Mouse (Mus musculus) kidney, adult 18-20 months (tissue): ENCODE data around the gene Rcn3.
"Not testable (repeated sequence)": the region's sequence is repeated elsewhere in the genome, so short reads cannot be mapped to it uniquely, and the experiment has no call there.

Experiments used
- DNase-seq: peaks from one replicate; pipeline ENCODE4 v3.0.0; 2021

Gene Rcn3

DNA sequence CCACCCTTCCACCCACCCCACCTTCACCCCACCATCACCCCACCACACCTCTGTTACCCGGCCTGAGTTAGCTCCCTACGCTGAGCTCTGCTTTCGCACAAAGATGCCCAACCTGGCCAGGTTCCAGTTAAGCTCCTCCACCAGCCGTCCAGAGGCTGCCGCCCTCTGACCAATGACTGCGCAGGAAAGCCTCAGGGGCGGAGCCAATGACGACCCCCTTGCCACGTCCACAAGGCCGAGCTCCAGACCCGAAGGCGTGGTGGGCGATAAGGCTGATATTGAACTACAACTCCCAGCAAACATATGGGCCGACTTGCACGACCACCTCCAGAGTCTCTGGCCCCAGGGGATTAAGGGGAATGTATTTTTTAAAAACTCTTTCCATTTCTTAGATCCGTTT, at the start of gene Rcn3:
Gene Rcn3 (minus strand): TSS at position 174 of the 400 bp plus-strand sequence.
- DNase-seq: peak; percentile 61

DNA sequence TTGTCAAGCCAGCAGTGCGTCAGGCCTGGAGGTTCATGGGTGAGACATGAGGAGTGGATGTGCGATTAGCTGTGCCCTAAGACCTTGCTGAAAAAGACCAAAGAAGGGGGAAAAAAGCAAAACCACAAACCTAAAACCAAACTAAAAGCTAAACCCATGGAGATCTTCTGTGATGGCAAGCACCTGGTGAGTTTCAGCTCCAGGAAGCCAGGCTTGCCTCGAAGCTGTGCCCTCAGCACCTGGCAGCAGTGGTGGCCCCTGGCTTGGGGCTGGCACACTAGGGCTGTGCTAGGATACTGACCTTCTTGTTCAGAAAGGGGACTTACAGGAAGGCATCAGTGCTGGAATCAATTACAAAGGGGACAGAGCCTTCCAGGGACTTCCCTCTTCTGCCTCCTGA, 49.3 kb upstream of the Rcn3 start:
- no peak for DNase-seq

DNA sequence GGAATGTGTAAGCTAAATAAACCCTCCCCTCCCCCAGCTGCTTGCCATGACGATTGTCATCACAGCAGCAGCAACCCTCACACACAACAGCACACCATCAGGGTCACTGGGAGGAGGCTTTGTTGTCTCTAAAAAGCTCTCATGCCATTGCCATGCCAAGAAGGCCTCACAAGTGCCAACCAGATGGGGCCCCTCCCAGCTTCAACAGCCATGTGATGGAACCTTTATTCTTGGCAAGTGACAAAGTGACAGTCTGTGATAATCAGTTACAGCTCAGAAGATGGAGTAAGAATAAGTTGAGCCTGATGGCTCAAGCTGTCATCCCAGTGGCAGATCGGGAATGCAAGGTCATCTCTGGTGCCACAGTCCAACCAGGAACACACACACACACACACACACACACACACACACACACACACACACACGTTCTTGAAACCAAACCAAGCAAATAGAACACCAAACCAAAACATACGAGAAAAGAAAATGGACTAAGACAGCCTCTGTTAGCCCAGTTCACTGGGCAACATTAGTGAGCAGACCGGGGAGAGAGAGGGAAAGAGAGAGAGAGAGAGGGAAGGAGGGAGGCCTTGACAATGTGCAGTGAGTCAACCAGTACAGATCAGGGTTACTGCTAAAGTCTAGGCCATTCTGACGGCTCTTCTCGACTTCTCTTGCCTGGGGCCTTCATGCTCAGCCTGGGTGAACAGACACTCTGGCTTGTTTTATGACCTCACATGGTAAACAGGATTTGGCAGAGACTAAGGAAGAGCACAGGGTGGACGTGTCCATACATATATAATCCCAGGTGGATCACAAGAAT, 48.1 kb upstream of the Rcn3 start:
- DNase-seq: no peak

DNA sequence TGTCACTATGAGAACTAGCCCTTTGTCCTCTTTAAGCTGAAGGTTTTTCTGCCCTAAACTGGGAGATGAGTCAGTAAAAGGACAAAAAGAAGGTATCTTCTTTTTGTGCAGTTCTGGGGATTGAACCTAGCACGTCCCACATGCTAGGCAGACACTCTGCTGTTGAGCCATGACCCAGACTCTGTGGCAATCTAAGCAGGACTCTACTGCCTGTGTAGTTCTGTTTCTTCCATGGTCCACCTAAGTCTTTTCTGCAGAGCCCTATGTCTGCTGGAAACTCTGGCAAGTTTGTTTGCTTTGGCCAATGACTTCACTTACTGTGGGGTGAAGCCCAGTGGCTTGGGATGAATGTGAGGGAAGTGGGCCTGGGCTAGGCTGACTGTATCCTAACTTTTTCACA, 46.4 kb upstream of the Rcn3 start:
- no peak for DNase-seq

DNA sequence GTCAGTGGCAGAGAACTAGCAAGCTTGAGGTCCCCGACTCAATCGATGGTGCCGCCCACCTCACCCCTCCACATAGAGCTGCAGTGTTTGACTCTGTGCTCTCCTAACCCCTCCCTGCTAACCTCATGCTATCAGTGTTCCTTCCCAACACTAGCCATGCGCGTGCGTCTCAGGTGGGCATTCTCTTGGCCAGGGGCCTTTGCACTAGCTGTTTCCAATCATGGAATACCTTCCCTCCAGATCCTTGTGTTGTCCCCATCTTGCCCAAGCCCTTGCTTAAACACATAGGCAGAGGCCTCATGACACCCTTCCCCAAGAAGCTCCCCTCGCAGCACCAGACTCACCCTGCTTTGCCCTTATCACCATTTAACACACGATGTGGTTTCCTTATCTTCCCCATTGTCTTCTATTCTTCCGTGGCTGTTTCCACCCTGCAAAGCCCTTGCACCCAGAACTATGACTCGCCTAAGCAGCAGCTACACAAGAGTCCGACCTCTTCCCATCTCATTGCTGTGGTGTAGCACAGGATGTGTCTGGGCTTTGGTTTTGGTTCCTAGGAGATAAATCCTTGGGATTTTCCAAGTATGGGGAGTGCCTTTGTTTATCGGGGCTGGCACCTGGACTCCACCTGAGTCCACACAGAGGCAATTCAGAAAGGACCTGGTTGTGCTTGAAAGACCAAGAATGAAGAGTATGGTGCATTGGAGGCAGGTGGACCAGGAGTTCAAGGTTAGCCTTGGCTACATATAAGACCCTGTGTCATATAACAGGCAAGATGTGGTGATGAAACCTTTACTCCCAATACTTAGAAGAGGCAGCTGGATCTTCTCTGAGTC, 45.4 kb upstream of the Rcn3 start:
- DNase-seq: no peak

DNA sequence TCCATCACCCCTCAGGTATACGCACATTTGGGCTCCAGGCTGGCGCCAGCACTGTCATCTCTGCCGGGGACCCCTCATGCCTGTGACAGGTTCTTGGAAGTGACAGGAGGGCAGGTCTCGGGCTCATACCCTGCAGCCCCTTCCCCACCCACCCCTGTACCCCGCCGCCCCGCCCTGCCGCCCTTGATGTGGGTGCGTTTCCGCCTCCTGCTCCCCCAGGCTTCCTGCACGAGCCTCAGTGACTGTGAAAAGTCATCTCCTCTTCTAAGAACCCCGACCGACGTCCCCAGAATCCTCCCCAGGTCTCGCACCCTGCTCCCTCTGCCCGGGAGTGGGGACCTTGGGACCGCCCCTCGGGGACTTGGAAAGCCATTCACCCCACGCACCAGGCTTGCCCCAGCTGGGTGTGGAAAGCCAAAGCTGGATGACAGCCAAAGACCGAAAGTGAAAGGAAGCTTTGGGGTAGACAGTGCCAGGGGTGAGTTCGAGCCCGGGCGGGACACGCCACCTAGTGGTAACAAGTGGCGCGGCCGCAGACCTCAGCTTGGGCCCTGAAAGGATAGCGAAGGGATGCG, 44.1 kb upstream of the Rcn3 start, which contains the start of the genes Gm45713 and Flt3l:
Gene Gm45713 (minus strand): TSS at position 239 of the 575 bp plus-strand sequence.
Gene Flt3l (minus strand): TSS at position 440 of the 575 bp plus-strand sequence.
- peak; percentile 94 for DNase-seq

DNA sequence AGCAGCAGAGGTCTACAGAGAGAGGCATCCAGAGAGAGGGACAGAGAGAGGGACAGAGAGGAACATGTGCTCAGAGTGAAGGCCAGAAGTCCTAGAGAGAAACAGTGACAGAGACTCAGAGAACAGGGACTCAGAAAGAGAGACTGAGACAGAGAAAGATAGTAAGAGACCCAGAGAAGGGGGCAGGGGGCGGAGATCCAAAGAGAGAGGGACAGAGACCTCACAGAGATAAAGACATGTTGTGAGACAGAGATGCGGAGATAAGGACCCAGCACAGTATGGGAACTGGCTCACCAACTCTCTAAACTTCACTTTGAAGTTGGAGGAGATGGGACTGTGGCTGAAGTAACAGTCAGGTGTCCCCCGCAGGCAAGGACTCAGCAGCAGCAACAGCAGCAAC, 43.3 kb upstream of the Rcn3 start:
- DNase-seq: no peak

DNA sequence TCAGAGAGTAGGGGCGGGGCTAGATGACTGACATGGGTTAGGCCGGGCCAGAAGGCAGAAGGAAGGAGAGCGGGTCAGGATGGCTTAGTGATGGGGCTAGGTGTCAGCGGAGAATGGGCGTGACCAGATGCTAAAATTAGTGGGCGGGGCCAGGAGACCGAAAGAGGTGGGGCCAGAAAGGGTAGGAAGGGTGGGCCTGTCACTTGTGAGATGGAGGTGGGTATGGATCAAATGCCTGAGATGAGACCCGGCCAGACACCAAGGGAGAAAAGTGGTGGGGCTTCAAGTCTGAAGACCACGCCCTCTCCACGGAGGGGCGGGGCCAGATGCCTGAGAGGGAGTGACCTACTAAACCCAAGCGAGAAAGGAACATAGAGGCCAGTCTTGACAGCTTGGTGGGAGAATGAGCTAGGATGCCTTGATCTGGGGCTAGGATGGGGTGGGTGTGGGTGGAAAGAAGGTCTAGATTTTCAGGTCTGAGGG, 42.6 kb upstream of the Rcn3 start:
- DNase-seq: peak; percentile 42

DNA sequence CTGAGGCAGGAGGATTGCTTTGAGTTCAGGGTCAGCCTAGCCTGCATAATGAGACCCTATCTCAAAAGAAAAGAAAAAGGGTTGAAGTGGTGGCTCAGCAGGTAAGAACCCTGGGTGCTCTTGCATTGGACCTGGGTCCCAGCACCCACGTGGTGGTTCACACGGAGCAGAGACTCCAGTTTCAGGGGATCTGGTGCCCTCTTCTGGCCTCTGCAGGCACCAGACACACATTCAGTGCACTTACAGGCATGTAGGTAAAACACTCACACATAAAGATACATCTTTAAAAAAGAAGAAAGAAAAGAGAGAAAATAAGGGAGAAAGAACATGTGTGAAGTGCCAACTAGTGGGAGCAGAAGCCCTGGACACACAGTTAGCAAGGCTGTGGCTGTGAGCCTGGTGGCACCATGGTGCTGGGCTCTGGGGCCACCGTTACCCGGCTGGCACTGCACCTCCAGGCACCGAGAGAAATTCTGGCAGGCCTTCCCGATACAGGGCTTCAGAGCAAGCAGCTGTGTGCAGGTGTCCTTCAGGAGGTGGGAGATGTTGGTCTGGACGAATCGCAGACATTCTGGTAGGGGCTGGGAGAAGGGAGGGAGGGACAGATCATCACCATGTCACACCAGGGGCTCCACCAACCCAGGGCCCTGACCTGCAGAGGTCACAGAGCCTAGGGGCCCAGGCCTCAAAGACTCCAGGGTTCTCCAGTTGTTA, 41.6 kb upstream of the Rcn3 start:
- no peak for DNase-seq

DNA sequence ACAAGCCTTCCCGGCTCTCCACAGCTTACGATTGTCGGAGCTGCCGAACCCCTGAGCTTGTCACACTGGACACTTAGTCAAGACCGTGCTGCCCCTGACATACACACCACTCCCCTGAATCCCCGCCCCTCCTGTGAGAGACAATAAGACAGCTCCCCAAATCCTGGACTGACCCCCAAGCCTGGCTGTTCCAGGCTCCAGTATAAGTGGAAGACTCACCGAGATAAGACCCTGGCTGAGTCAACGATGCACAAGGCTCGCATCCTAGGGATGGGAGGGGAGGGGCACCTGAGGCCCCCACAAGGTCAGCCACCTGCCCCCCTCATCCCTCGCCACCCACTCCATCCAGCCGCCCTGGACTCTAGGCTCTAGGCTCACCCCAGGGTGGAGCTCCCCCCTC, 39.8 kb upstream of the Rcn3 start:
- DNase-seq: no peak

DNA sequence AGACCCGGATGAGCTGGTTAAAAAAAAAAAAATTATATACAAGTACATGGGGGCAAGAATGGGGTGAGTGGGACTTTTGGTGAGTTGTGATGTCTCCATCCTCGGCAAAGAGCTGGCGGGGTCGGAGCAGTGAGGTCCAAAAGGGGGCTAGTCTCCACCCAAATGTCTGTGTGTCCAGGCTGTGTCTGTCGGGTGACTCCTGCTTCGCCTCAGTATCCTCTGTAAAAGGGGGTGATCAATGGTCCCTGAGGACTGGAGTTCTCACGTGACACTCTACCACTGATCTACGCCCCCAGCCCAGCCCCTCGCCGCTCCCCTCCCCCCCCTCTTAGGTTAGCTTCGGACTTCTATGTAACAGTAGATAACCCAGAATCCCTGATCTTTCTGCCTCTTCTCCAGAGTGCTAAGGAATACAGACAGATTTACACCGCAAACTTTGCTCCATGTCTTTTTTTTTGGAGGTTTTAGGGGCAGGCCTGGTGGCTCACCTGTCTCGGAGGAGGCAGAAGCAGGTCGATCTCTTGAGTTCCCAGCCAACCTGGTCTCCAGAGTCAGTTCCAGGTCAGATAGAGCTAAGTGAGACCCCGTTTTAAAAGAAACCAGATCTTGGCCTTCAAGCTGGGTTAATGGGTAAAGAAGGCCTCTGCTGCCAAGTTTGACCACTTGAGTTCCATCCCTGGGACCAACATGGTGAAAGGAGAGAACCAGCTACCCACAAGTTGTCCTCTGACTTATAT, 37.9 kb upstream of the Rcn3 start:
- no peak for DNase-seq

DNA sequence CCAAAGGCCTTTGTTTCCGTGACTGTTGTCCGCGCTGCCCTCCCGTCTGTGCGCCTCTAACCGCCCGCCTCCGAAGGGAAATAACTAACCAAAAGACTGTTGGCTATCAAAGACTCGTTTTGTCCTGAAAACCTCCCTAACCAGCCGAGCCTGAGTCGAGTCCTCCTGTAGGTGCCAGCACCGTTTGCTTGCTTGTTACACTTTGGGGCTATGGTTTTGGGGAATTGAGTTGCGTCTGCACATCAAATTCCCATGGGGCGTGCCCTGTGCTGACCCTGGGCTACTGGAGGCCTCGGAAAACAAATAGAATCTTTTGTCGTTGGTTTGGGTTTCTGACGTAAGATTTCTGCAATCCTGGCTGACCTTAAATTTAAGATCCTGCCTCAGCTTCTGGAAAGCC, 37.3 kb upstream of the Rcn3 start:
- DNase-seq: no peak

DNA sequence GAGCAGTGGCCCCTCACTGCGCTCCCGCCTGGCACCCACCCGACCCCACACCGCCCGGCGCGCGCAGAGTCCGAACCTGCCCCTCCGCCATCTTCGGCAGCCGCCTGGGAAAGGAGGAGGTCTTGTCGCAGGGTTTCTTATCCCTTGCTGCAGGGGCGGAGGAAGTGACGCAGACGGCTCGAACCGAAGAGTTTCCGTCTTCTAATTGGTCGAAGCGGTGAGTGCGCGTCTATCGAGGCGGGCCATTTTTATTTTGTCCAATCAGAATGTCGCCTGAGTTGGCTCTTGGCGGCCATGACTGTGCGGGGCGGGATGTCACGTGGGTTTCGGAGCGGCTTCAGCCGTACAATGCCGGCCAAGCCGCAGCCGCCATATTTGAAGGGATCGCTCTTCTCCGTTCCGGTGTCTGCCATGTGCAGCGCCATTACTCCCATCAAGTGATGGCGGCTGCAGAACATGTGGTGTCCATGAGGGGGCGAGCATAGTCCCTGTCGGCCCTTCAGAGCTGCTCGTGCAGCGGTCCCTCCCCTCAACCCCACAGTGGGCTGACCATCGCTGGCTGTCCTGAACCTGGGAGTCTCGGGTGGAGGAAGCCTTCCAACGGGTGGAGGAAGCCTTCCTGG, 36.7 kb upstream of the Rcn3 start, which contains the start of gene Rpl13a:
Gene Rpl13a (minus strand): TSS at position 138 of the 623 bp plus-strand sequence.
- peak; percentile 97 for DNase-seq

DNA sequence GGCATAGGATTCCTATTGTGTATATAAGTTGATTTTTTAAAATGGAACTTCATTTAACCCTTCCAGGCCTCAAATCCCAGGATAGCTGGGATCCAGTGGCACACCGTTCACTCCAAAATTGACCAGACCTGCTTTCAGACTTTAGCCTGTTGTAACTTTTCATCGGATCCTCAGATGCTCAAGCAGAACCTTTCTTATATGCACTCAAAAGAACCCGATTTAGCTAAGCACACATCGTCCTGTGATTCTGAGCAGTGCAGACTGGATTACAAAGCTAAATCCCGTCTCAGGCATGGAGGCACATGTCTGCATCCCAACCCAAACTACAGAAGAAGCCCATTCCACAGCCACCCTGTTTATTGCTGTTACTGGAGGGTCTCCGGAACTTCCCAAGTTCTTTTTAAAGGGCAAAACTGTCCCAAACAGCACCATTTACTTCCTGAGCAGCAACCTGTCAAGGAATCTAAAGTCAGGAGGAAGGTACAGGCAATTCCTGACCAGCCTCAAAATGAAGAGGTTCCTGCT, 35.7 kb upstream of the Rcn3 start:
- DNase-seq: no peak

DNA sequence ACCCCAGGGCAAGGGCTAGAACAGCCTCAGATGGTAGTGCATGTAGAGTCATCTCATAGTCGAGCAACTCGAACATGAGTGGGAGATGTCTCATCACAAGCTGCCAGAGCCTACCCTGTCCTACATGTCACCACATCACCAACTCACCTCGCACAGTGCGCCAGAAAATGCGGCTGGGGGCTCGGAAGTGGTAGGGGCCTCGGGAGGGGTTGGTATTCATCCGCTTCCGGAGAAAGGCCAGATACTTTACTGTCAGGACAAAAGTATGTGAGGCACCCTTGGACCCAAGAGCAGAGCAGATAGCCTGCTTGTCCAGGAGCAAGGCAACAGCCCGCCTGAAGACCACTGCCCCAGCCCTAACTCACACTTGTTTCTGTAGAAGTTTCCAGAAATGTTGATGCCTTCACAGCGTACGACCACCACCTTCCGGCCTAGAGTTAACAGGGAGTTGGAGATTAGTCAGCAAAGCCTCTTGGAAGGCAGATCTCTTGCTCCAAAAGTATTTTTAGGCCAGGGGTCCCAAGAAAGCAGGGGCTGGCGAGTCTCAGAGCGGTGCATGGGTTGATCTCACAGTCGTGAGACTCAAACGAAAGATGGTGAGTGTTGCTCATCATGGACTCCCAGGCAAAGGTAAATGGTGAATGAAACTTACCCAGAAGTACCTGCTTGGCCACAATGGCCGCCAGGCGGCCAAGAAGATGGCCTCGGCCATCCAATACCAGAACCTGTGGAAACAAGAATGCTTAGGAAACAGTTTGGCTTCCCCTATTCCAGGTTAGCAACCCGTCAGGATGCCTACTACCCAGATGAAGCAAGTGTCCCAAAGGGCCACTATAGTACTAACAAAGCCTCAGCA, 35.1 kb upstream of the Rcn3 start:
- DNase-seq: no peak

DNA sequence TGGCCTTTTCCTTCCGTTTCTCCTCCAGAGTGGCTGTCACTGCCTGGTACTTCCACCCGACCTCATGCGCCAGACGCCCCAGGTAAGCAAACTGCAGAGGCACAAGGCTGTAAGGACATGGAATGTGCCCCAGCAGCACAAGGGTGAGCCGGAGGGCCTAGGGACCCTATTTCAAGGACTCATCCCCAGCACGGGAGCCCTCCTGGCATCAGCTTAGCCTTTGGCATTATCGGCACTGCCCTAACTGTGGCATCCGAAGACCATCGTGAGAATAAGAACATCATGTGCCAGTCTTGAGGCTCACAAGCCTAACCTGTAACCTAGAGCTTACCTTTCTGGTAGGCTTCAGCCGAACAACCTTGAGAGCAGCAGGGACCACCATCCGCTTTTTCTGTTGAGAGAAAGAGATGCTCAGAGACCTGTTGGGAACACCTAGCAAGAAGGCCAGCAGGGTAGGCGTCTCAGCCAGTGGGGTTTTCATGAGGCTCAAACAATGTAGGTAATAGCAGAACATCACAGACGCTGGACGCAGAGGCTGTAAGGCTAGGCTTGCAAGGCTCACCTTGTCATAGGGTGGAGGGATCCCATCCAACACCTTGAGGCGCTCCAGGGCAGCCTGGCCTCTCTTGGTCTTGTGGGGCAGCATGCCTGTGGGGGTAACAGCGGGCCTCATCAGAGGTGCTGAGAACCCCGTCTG, 34.3 kb upstream of the Rcn3 start:
- DNase-seq: no peak

DNA sequence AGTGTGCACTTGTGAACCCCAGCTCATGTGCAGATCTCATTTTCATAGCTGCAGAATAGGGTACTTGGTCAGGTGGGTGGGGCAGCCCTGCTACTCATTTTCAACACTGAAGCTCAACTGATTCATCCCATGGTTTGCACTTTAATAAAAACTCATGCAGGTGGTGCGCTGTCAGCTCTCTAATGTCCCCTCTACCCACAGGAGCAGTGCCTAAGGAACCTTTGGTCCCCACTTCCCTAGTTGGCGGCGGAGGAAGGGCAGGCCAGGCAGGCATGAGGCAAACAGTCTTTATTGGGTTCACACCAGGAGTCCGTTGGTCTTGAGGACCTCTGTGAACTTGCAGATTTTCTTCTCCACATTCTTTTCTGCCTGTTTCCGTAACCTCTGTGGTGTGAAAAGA, 33.6 kb upstream of the Rcn3 start:
- not testable (repeated sequence) for DNase-seq

DNA sequence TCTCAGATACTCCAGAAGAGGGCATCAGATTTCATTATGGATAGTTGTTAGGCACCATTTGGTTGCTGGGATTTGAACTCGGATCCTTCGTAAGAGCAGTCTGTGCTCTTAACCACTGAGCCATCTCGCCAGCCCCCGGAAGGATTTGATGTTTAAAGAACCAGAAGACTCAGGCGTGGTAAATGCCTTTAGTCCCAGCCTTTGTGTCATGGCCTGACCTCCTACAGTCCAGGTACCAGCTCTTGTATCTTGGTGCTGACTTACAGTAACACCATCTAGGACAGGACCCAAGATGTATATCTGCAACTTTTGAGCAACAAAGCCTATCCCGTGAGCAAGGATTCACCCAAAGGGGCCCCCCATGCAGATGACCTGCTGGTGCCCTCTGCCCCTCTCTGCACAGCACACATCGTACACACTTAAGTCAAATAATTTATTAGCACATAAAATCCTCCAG, 33.2 kb upstream of the Rcn3 start:
- no peak for DNase-seq
